Mouse (Mus musculus) bone marrow, adult 2 months (tissue): ENCODE data around the gene Wasf2.

Source experiments
- CTCF ChIP-seq: fragments of 200-500 bp; IDR thresholded peaks from 2 replicates; pipeline ENCODE4 v1.5.1; 2011; ENCODE audit warnings: low read length, control low read depth; ENCODE audit not compliant: control insufficient read depth, insufficient read depth
- POLR2A ChIP-seq: fragments of 200-500 bp; IDR thresholded peaks from 2 replicates; pipeline ENCODE4 v1.6.1; 2011; ENCODE audit warnings: low read depth, mild to moderate bottlenecking, control low read depth, low read length, borderline replicate concordance; ENCODE audit not compliant: control insufficient read depth

DNA sequence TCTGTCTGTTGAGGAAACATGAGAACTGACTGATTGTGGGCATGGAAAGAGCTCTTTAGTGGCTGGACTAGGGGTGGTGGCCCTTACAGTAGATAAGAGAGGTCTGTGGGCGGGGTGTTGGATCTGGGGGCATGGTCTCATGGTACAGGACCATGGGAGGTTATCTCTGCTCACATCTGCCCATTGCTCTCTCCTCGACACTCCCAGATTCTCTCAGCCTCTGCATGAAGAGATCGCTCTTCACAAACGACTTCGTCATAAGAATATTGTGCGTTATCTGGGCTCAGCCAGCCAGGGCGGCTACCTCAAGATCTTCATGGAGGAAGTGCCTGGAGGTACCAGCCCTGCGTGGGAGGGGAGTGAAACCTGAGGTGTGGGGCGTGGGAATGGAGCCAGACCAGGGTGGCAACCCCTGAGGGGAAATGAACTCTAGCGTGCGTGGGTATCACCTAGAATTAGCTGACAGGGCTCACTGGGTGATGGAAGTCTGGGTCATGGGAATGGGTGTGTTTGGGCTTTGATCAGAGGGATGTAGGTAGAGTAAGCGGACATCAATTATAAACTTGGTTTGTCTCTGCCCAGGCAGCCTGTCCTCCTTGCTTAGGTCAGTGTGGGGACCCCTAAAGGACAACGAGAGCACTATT lies 117.6 kb downstream of the Wasf2 start:
- no peak for TF ChIP-seq CTCF
- no peak for TF ChIP-seq POLR2A
